Mouse (Mus musculus) CH12.LX (cell line): ENCODE measurements around the gene Cacnb2. TPM values are rescaled to one million over a fixed set of nuclear protein-coding genes. Genes with fewer than 3 reads are reported as not detected.

Experiments used
- DNase-seq: peaks from one replicate; pipeline ENCODE4 v3.0.0-alpha.2; 2013; ENCODE audit errors: extremely low read depth
- H3K27ac ChIP-seq: 2 replicates; pipeline ENCODE4 v1.5.1; 2012; ENCODE audit warnings: low read depth, mild to moderate bottlenecking, control low read depth, moderate library complexity; ENCODE audit not compliant: insufficient read depth
- H3K27me3 ChIP-seq: replicated peaks from 2 replicates; pipeline ENCODE3; 2012; ENCODE audit warnings: inconsistent platforms
- H3K36me3 ChIP-seq, 2 experiments: replicated peaks in 1 of 2; 2 replicates each; pipeline versions ENCODE3 to v1.6.1; 2012; ENCODE audit warnings: inconsistent platforms in 1 of 2, low read length in 1 of 2, mild to moderate bottlenecking in 1 of 2, mixed read lengths in 1 of 2, moderate library complexity in 1 of 2; ENCODE audit not compliant: control insufficient read depth in 1 of 2, insufficient read depth in 1 of 2
- H3K4me1 ChIP-seq, 2 experiments: 2 replicates each; pipeline ENCODE4 v1.6.1; 2012; ENCODE audit warnings: inconsistent platforms in 1 of 2, moderate library complexity in 1 of 2; ENCODE audit not compliant: insufficient read depth in 2 of 2, control insufficient read depth in 1 of 2
- H3K4me2 ChIP-seq: 2 replicates; pipeline ENCODE4 v1.6.1; 2012; ENCODE audit warnings: low read depth, mild to moderate bottlenecking, control low read depth; ENCODE audit not compliant: poor library complexity, insufficient read depth, severe bottlenecking
- H3K4me3 ChIP-seq, 3 experiments: fragments of 150-350 bp in 1 of 3; sonication (generic) in 1 of 3; replicated peaks in 1 of 3; 2 replicates each; pipeline versions ENCODE3 to v1.5.1; 2011 to 2012; ENCODE audit warnings: low read depth in 2 of 3, low read length in 2 of 3, mild to moderate bottlenecking in 2 of 3, moderate library complexity in 2 of 3, control low read depth in 1 of 3, improper control_type of control experiment in 1 of 3, inconsistent platforms in 1 of 3, mixed read lengths in 1 of 3; ENCODE audit not compliant: poor library complexity in 1 of 3
- H3K79me2 ChIP-seq: replicated peaks from 2 replicates; pipeline ENCODE4 v1.6.1; 2012; ENCODE audit warnings: mild to moderate bottlenecking, moderate library complexity; ENCODE audit not compliant: control insufficient read depth, poor library complexity, insufficient read depth, severe bottlenecking; ENCODE audit errors: extremely low read depth
- H3K9ac ChIP-seq: 2 replicates; pipeline ENCODE4 v1.6.1; 2012; ENCODE audit warnings: low read depth, mild to moderate bottlenecking, control low read depth, moderate library complexity; ENCODE audit not compliant: insufficient read depth
- H3K9me3 ChIP-seq: replicated peaks from 2 replicates; pipeline ENCODE3; 2012; ENCODE audit warnings: low read length, inconsistent platforms, mixed read lengths
- BHLHE40 ChIP-seq: IDR thresholded peaks from 2 replicates; pipeline ENCODE4 v1.6.1; 2011; ENCODE audit warnings: mild to moderate bottlenecking, low read depth, low read length, improper control_type of control experiment
- CHD2 ChIP-seq: IDR thresholded peaks from 2 replicates; pipeline ENCODE4 v1.6.1; 2011; ENCODE audit warnings: low read length, improper control_type of control experiment
- CTCF ChIP-seq, 2 experiments: IDR thresholded peaks in 1 of 2; conservative IDR thresholded peaks in 1 of 2; 2 replicates each; pipeline ENCODE4 v1.5.1; 2011 to 2012; ENCODE audit warnings: low read depth in 2 of 2, low read length in 2 of 2, improper control_type of control experiment in 1 of 2, inconsistent platforms in 1 of 2, mild to moderate bottlenecking in 1 of 2, moderate library complexity in 1 of 2
- ELF1 ChIP-seq: IDR thresholded peaks from 2 replicates; pipeline ENCODE4 v1.6.1; 2014; ENCODE audit warnings: low read depth, mild to moderate bottlenecking, inconsistent platforms, low read length, improper control_type of control experiment
- ETS1 ChIP-seq: conservative IDR thresholded peaks from 2 replicates; pipeline ENCODE4 v1.6.1; 2012; ENCODE audit warnings: low read depth, mild to moderate bottlenecking, inconsistent platforms, low read length, improper control_type of control experiment, moderate library complexity
- GABPA ChIP-seq: IDR thresholded peaks from 2 replicates; pipeline ENCODE4 v1.6.1; 2012; ENCODE audit warnings: low read depth, low read length, improper control_type of control experiment, inconsistent platforms; ENCODE audit not compliant: insufficient replicate concordance
- HCFC1 ChIP-seq: IDR thresholded peaks from 2 replicates; pipeline ENCODE4 v1.6.1; 2012; ENCODE audit warnings: low read depth, mild to moderate bottlenecking, inconsistent platforms, low read length, improper control_type of control experiment
- IRF4 ChIP-seq: IDR thresholded peaks from 2 replicates; pipeline ENCODE4 v1.6.1; 2014; ENCODE audit warnings: low read depth, mild to moderate bottlenecking, inconsistent platforms, low read length, improper control_type of control experiment
- JUN ChIP-seq: IDR thresholded peaks from 2 replicates; pipeline ENCODE4 v1.6.1; 2011; ENCODE audit warnings: low read depth, mild to moderate bottlenecking, low read length, improper control_type of control experiment, moderate library complexity; ENCODE audit not compliant: insufficient read depth
- JUND ChIP-seq: conservative IDR thresholded peaks from 2 replicates; pipeline ENCODE4 v1.6.1; 2011; ENCODE audit warnings: low read depth, low read length, improper control_type of control experiment
- KAT2A ChIP-seq: IDR thresholded peaks from 2 replicates; pipeline ENCODE4 v1.6.1; 2012; ENCODE audit warnings: low read length, improper control_type of control experiment, inconsistent platforms; ENCODE audit not compliant: insufficient replicate concordance
- MAFK ChIP-seq: IDR thresholded peaks from 2 replicates; pipeline ENCODE4 v1.6.1; 2011; ENCODE audit warnings: low read length, improper control_type of control experiment; ENCODE audit not compliant: insufficient replicate concordance
- MAX ChIP-seq: IDR thresholded peaks from 2 replicates; pipeline ENCODE4 v1.6.1; 2011; ENCODE audit warnings: low read length, improper control_type of control experiment
- MEF2A ChIP-seq: IDR thresholded peaks from 2 replicates; pipeline ENCODE4 v1.6.1; 2014; ENCODE audit warnings: low read depth, mild to moderate bottlenecking, inconsistent platforms, low read length, improper control_type of control experiment, borderline replicate concordance
- MXI1 ChIP-seq: IDR thresholded peaks from 2 replicates; pipeline ENCODE4 v1.6.1; 2011; ENCODE audit warnings: mild to moderate bottlenecking, low read depth, low read length, improper control_type of control experiment
- NELFE ChIP-seq: IDR thresholded peaks from 2 replicates; pipeline ENCODE4 v1.6.1; 2011; ENCODE audit warnings: low read depth, low read length, improper control_type of control experiment
- PAX5 ChIP-seq: IDR thresholded peaks from 2 replicates; pipeline ENCODE4 v1.6.1; 2012; ENCODE audit warnings: low read length, inconsistent platforms, mixed read lengths
- POLR2A ChIP-seq: IDR thresholded peaks from 2 replicates; pipeline ENCODE4 v1.6.1; 2011; ENCODE audit warnings: low read depth, mild to moderate bottlenecking, improper control_type of control experiment, low read length
- RAD21 ChIP-seq: IDR thresholded peaks from 2 replicates; pipeline ENCODE4 v1.6.1; 2011; ENCODE audit warnings: low read depth, mild to moderate bottlenecking, low read length, improper control_type of control experiment, moderate library complexity
- SMC3 ChIP-seq: IDR thresholded peaks from 2 replicates; pipeline ENCODE4 v1.6.1; 2011; ENCODE audit warnings: low read depth, low read length, improper control_type of control experiment
- TBP ChIP-seq: conservative IDR thresholded peaks from 2 replicates; pipeline ENCODE4 v1.6.1; 2011; ENCODE audit warnings: low read depth, low read length, improper control_type of control experiment
- TCF12 ChIP-seq: IDR thresholded peaks from 2 replicates; pipeline ENCODE4 v1.6.1; 2014; ENCODE audit warnings: low read depth, mild to moderate bottlenecking, inconsistent platforms, low read length, improper control_type of control experiment
- USF2 ChIP-seq: conservative IDR thresholded peaks from 2 replicates; pipeline ENCODE4 v1.6.1; 2011; ENCODE audit warnings: low read depth, low read length, improper control_type of control experiment
- ZC3H11A ChIP-seq: IDR thresholded peaks from 2 replicates; pipeline ENCODE4 v1.6.1; 2012; ENCODE audit warnings: low read depth, mild to moderate bottlenecking, inconsistent platforms, low read length, improper control_type of control experiment
- ZMIZ1 ChIP-seq: IDR thresholded peaks from 2 replicates; pipeline ENCODE4 v1.6.1; 2012; ENCODE audit warnings: low read depth, mild to moderate bottlenecking, inconsistent platforms, low read length, improper control_type of control experiment
- dilution Hi-C: fragments of 300-500 bp; cut with MboI; formaldehyde crosslinking; loops from 2 replicates; pipeline ENCODE4 v1.14.3; 2020; ENCODE audit warnings: low sequenced_read_pairs; ENCODE audit not compliant: extremely low pct_unique_long_range_greater_than_20kb, extremely low pct_ligation_motif_present
- in situ Hi-C: fragments of 300-500 bp; cut with MboI; formaldehyde crosslinking; loops from 3 replicates; pipeline ENCODE4 v1.14.3; 2019; ENCODE audit warnings: low sequenced_read_pairs, low pct_ligation_motif_present, low pct_unique_long_range_greater_than_20kb, mixed read lengths
- polyA plus RNA-seq: library from polyadenylated mRNA; unstranded; fragments of >175 nt; gene quantifications from 2 replicates; pipeline ENCODE4 v1.2.1, GENCODE M21; 2012; ENCODE audit warnings: low read depth; ENCODE audit not compliant: insufficient read length
- total RNA-seq, 2 experiments: library from RNA; depleted of rRNA; stranded (reverse); fragments of 300-350 nt in 1 of 2; fragments of >200 nt in 1 of 2; gene quantifications; 2 replicates each; pipeline ENCODE4 v1.2.3; 2012 to 2014

Gene Cacnb2
- total and polyA plus RNA-seq, 3 experiments, result 0.42 to 2.8 (median 0.93) TPM

- no peaks in the 10 kb centered on the region for H3K9me3 ChIP-seq
- no peaks in the 10 kb centered on the region for H3K36me3 ChIP-seq
- no peak for DNase-seq
- H3K4me1 ChIP-seq, result peaks cover 2 to 20% of the 10 kb centered on the region in 2 experiments; a peak in 3 of 4 replicates
- no peaks in the 10 kb centered on the region for H3K79me2 ChIP-seq
- H3K4me3 ChIP-seq, result no peak overlapping the region
- no peak overlapping the region for H3K9ac ChIP-seq
- H3K4me2 ChIP-seq, result no peak overlapping the region; the same call in 1 of the 2 replicates
- dilution Hi-C loops (no loop called here), in situ Hi-C loops (no loop called here)
- no peaks in the 10 kb centered on the region for H3K27me3 ChIP-seq
- H3K27ac ChIP-seq, result no peak overlapping the region
- TF ChIP-seq JUN, result no peak
Observed at GRCm38 (mm10) chr2:14847188-14847587, 244.3 kb downstream of the Cacnb2 start.

GRCm38 (mm10) chr2:14850831-14851230, 247.9 kb downstream of the Cacnb2 start:
- Histone ChIP-seq H3K9me3 (no peaks in the 10 kb centered on the region), H3K27ac (no peak overlapping the region), H3K36me3 (no peaks in the 10 kb centered on the region), H3K27me3 (no peaks in the 10 kb centered on the region), H3K4me1 (peaks cover 2 to 20% of the 10 kb centered on the region in 2 experiments; a peak in 3 of 4 replicates), H3K79me2 (no peaks in the 10 kb centered on the region), H3K9ac (no peak overlapping the region), H3K4me2 (no peak overlapping the region)
- dilution Hi-C loops, result no loop called here
- DNase-seq, result no peak
- TF ChIP-seq ETS1 (no peak), ZMIZ1 (no peak), PAX5 (no peak), CTCF (conservative IDR thresholded peaks at IDR 0.05 in 1 of 2, IDR thresholded peaks at IDR 0.05 in 1 of 2; ENCODE audit: low read depth in 2 of 2, low read length in 2 of 2) (no peak), IRF4 (no peak), POLR2A (no peak), RAD21 (no peak), GABPA (no peak), USF2 (no peak), TCF12 (no peak), ZC3H11A (no peak)
- TF ChIP-seq, all 38 proteins: peak for 0
- H3K4me3 ChIP-seq, result no peak overlapping the region
- in situ Hi-C loops, result no loop called here

- H3K4me1 ChIP-seq, result peaks cover 2 to 20% of the 10 kb centered on the region in 2 experiments; a peak in 3 of 4 replicates
- H3K27ac ChIP-seq, result no peak overlapping the region
- no peak overlapping the region for H3K4me2 ChIP-seq
- no peaks in the 10 kb centered on the region for H3K27me3 ChIP-seq
- peak; percentile 73 for DNase-seq
- peak; percentile 44; the same call in 1 of the 2 replicates for TF ChIP-seq TBP
- TF ChIP-seq MEF2A, result no peak
- peak; percentile 76 for TF ChIP-seq HCFC1
- TF ChIP-seq PAX5, result no peak
- peak; percentile 54 for TF ChIP-seq NELFE
- no peak for TF ChIP-seq MXI1
- TF ChIP-seq KAT2A, result 0 out of 2 replicates have a peak, but pooled peaks have one; percentile 50
- TF ChIP-seq CTCF (conservative IDR thresholded peaks at IDR 0.05 in 1 of 2, IDR thresholded peaks at IDR 0.05 in 1 of 2; ENCODE audit: low read depth in 2 of 2, low read length in 2 of 2), result peak in 1 of 2 experiments; percentile 77; a peak in 3 of 4 replicates
- TF ChIP-seq MAX, result 0 out of 2 replicates have a peak, but pooled peaks have one; percentile 12
- TF ChIP-seq SMC3, result peak; percentile 77
- TF ChIP-seq JUND, result 0 out of 2 replicates have a peak, but pooled peaks have one; percentile 11
- TF ChIP-seq POLR2A, result peak; percentile 39; the same call in 1 of the 2 replicates
- TF ChIP-seq ELF1, result peak; percentile 80
- TF ChIP-seq RAD21, result peak; percentile 76
- no peak for TF ChIP-seq CHD2
- TF ChIP-seq BHLHE40, result no peak
- no peak for TF ChIP-seq MAFK
- TF ChIP-seq TCF12, result peak; percentile 40; the same call in 1 of the 2 replicates
- TF ChIP-seq IRF4, result peak; percentile 66; the same call in 1 of the 2 replicates
- no peaks in the 10 kb centered on the region for H3K9me3 ChIP-seq
- in situ Hi-C loops (no loop called here), dilution Hi-C loops (no loop called here)
- no peaks in the 10 kb centered on the region for H3K36me3 ChIP-seq
- peak overlapping the region in 2 of 3 experiments; percentile 25 to 43 for H3K4me3 ChIP-seq
- H3K79me2 ChIP-seq, result no peaks in the 10 kb centered on the region
- H3K9ac ChIP-seq, result no peak overlapping the region
Observed at GRCm38 (mm10) chr2:14851383-14851782, 248.5 kb downstream of the Cacnb2 start.
